Mouse (Mus musculus): ENCODE measurements around the gene Abi3. TPM values are rescaled to one million over a fixed set of nuclear protein-coding genes. Genes with fewer than 3 reads are reported as not detected.
A peak's percentile ranks its signal among the peaks of the same experiment; 100 is the strongest.

Gene Abi3
- polyA plus RNA-seq, 1 experiment from 2014 or later = 14.1 TPM

GRCm38 (mm10) chr11:95827464-95828085 lies 14.7 kb downstream of the Abi3 start:
- Histone ChIP-seq H3K27ac (ENCODE audit: low read length) (no peak overlapping the region), H3K4me3 (ENCODE audit: low read length) (no peak overlapping the region), H3K36me3 (ENCODE audit: insufficient read depth, low read length) (no peaks in the 10 kb centered on the region), H3K27me3 (ENCODE audit: insufficient read depth, low read length) (peaks cover 73% of the 10 kb centered on the region), H3K9me3 (ENCODE audit: low read length) (no peaks in the 10 kb centered on the region), H3K4me2 (replicated peaks; ENCODE audit: low read depth, low read length) (no peak overlapping the region), H3K4me1 (ENCODE audit: insufficient read depth, low read length) (peaks cover 29% of the 10 kb centered on the region), H3K9ac (replicated peaks; ENCODE audit: low read length) (no peak overlapping the region)
- ATAC-seq (ENCODE audit: low FRiP score, low TSS enrichment) = no peak
- 20% methylated on average over 3 of the region's 3 CpGs for WGBS

DNA sequence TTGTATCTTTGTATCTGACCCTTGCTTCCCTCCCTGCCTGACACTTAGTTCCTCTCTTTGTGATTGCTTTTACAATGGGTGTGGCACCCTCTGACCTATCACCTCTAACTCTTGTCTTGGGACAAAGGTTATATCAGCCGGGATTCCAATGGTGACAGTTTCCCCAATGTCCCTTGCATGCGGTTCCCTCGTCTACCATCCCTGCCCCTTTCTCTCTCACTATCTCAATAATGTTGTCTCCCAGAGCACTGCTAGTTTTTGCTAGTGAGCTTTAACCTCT lies 15.2 kb downstream of the Abi3 start:
- Histone ChIP-seq H3K4me2 (replicated peaks; ENCODE audit: low read depth, low read length) (no peak overlapping the region), H3K27ac (ENCODE audit: low read length) (no peak overlapping the region), H3K9ac (replicated peaks; ENCODE audit: low read length) (no peak overlapping the region), H3K4me1 (ENCODE audit: insufficient read depth, low read length) (peaks cover 29% of the 10 kb centered on the region), H3K27me3 (ENCODE audit: insufficient read depth, low read length) (peaks cover 68% of the 10 kb centered on the region), H3K36me3 (ENCODE audit: insufficient read depth, low read length) (no peaks in the 10 kb centered on the region), H3K9me3 (ENCODE audit: low read length) (no peaks in the 10 kb centered on the region), H3K4me3 (ENCODE audit: low read length) (no peak overlapping the region)
- no peak for ATAC-seq (ENCODE audit: low FRiP score, low TSS enrichment)
- 20% methylated on average over 3 of the region's 3 CpGs for WGBS

DNA sequence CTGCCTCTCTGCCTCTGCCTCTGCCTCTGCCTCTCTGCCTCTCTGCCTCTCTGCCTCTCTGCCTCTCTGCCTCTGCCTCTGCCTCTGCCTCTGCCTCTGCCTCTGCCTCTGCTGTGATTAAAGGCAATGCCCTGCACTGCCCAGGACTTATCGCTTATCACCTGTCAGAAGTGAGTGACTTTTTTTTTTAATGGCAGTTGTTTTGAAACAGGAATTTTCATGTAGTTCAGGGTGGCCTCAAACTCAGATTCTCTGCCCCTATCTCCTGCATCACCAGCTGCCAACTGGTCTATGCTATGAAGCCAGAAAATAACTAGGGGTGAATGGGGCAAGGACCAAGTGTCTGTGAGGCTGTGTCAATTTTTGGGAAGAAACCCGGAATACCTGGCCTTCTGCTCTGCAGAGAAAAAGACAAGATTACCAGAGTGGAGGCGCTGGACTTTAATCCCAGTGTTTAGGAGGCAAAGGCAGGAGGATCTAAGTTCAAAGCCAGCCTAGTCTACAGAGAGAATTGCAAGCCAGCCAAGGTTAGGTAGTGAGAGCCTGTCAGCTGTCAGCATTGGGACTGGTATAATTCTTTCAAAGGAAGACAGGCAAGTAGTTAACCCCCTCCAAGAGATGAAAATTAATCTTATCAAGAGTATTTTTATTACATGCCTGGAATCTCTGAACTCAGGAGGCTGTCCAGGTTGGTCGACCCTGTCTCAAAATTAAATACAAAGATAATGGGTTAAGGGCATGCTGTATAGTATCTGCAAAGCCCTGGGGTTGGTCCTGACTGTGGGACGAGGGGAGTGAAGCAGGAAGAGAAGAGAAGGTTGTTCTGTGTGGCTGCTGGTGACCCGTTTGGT lies 15.7 kb downstream of the Abi3 start:
- H3K27ac ChIP-seq (ENCODE audit: low read length) = no peak overlapping the region
- H3K9me3 ChIP-seq (ENCODE audit: low read length) = no peaks in the 10 kb centered on the region
- H3K4me2 ChIP-seq (replicated peaks; ENCODE audit: low read depth, low read length) = no peak overlapping the region
- ATAC-seq (ENCODE audit: low FRiP score, low TSS enrichment) = no peak
- peaks cover 28% of the 10 kb centered on the region for H3K4me1 ChIP-seq (ENCODE audit: insufficient read depth, low read length)
- peaks cover 63% of the 10 kb centered on the region for H3K27me3 ChIP-seq (ENCODE audit: insufficient read depth, low read length)
- H3K36me3 ChIP-seq (ENCODE audit: insufficient read depth, low read length) = no peaks in the 10 kb centered on the region
- 48% methylated on average over 6 of the region's 6 CpGs for WGBS
- H3K4me3 ChIP-seq (ENCODE audit: low read length) = no peak overlapping the region
- H3K9ac ChIP-seq (replicated peaks; ENCODE audit: low read length) = no peak overlapping the region

DNA sequence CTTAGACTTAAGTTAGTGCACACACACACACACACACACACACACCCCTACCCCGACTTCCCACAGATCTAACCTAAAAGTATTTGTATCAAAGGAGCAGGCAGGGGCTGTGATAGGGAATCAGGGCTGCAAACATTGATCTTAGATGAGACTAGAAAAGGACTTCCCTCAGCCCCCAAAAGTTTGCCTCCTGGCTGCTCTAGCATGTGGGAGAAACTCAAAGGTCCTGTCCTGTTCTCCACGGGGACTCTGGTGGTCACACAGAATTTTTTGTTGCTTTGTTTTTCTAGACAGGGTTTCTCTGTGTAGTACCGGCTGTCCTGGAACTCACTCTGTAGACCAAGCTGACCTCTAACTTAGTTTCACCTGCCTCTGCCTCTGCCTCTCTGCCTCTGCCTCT lies 16.7 kb downstream of the Abi3 start:
- no peak overlapping the region for H3K4me3 ChIP-seq (ENCODE audit: low read length)
- no peak overlapping the region for H3K4me2 ChIP-seq (replicated peaks; ENCODE audit: low read depth, low read length)
- no peak overlapping the region for H3K9ac ChIP-seq (replicated peaks; ENCODE audit: low read length)
- H3K4me1 ChIP-seq (ENCODE audit: insufficient read depth, low read length) = peaks cover 19% of the 10 kb centered on the region
- H3K9me3 ChIP-seq (ENCODE audit: low read length) = no peaks in the 10 kb centered on the region
- 39% methylated on average over 3 of the region's 3 CpGs for WGBS
- no peaks in the 10 kb centered on the region for H3K36me3 ChIP-seq (ENCODE audit: insufficient read depth, low read length)
- no peak for ATAC-seq (ENCODE audit: low FRiP score, low TSS enrichment)
- no peak overlapping the region for H3K27ac ChIP-seq (ENCODE audit: low read length)
- H3K27me3 ChIP-seq (ENCODE audit: insufficient read depth, low read length) = peaks cover 54% of the 10 kb centered on the region

GRCm38 (mm10) chr11:95824877-95825243 lies 17.4 kb downstream of the Abi3 start:
- Histone ChIP-seq H3K36me3 (ENCODE audit: insufficient read depth, low read length) (no peaks in the 10 kb centered on the region), H3K9ac (replicated peaks; ENCODE audit: low read length) (peak overlapping the region; percentile 77), H3K4me1 (ENCODE audit: insufficient read depth, low read length) (peaks cover 14% of the 10 kb centered on the region), H3K27ac (ENCODE audit: low read length) (no peak overlapping the region), H3K27me3 (ENCODE audit: insufficient read depth, low read length) (peaks cover 47% of the 10 kb centered on the region), H3K9me3 (ENCODE audit: low read length) (no peaks in the 10 kb centered on the region), H3K4me2 (replicated peaks; ENCODE audit: low read depth, low read length) (peak overlapping the region; percentile 98), H3K4me3 (ENCODE audit: low read length) (peak overlapping the region; percentile 68)
- peak; percentile 21; the same call in 1 of the 2 replicates for ATAC-seq (ENCODE audit: low FRiP score, low TSS enrichment)
- WGBS = 5% methylated on average over 11 of the region's 11 CpGs

- no peaks in the 10 kb centered on the region for H3K36me3 ChIP-seq (ENCODE audit: insufficient read depth, low read length)
- peak within 1 kb of the TSS; percentile 98 for H3K4me2 ChIP-seq (replicated peaks; ENCODE audit: low read depth, low read length)
- no peaks in the 10 kb centered on the region for H3K9me3 ChIP-seq (ENCODE audit: low read length)
- ATAC-seq (ENCODE audit: low FRiP score, low TSS enrichment) = peak; percentile 96
- WGBS = under 1% methylated on average over 77 of the region's 78 CpGs
- peak within 1 kb of the TSS; percentile 68 for H3K4me3 ChIP-seq (ENCODE audit: low read length)
- H3K27me3 ChIP-seq (ENCODE audit: insufficient read depth, low read length) = peaks cover 41% of the 10 kb centered on the region
- peaks cover 14% of the 10 kb centered on the region for H3K4me1 ChIP-seq (ENCODE audit: insufficient read depth, low read length)
- H3K9ac ChIP-seq (replicated peaks; ENCODE audit: low read length) = peak within 1 kb of the TSS; percentile 77
- H3K27ac ChIP-seq (ENCODE audit: low read length) = no peak within 1 kb of the TSS
Measured at GRCm38 (mm10) chr11:95824071-95824876, 18.0 kb downstream of the Abi3 start, which contains the start of gene Phospho1. Phospho1 (plus strand) TSS chr11:95824499.

DNA sequence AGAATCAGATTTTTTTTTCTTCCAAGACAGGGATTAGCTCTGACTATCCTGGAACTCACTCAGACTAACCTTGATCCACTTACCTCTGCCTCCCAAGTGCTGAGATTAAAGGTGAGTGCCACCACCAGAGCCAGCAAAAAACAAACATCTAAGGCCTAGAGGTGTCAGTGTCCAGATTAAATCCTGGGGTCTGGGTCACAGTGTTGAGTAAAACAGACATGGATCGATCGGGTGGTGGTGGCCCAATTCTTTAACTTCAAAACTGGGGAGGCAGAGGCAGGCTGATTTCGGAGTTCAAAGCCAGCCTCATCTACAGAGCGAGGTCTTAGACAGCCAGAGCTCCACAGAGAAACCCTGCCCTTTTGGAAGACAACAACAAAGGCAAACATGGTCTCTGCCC lies 19.8 kb downstream of the Abi3 start:
- Histone ChIP-seq H3K27me3 (ENCODE audit: insufficient read depth, low read length) (peaks cover 26% of the 10 kb centered on the region), H3K4me1 (ENCODE audit: insufficient read depth, low read length) (peaks cover 14% of the 10 kb centered on the region), H3K4me3 (ENCODE audit: low read length) (no peak overlapping the region), H3K4me2 (replicated peaks; ENCODE audit: low read depth, low read length) (no peak overlapping the region), H3K9ac (replicated peaks; ENCODE audit: low read length) (no peak overlapping the region), H3K9me3 (ENCODE audit: low read length) (no peaks in the 10 kb centered on the region), H3K27ac (ENCODE audit: low read length) (no peak overlapping the region), H3K36me3 (ENCODE audit: insufficient read depth, low read length) (no peaks in the 10 kb centered on the region)
- 94% methylated on average over 4 of the region's 4 CpGs for WGBS
- ATAC-seq (ENCODE audit: low FRiP score, low TSS enrichment) = no peak

DNA sequence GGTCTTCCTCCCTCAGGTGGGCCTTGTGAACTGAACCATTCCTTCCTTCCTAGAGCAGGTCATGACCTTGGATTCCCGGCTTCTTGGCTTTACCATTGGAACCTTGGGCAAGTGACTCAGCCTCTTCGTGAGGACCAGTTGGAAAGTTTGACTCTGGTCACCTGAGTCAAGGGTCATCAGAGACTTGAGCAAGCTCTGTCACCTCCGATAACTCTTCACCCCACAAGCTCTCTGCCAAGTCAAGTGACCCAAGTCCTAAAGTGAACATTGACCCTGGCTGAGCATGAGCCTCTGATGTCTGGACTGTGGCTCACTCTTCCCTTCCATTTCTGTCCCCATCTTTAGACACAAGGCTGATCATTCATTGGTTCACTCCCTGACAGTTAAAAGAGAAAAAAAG lies 20.8 kb downstream of the Abi3 start:
- no peak overlapping the region for H3K4me2 ChIP-seq (replicated peaks; ENCODE audit: low read depth, low read length)
- H3K27me3 ChIP-seq (ENCODE audit: insufficient read depth, low read length) = peaks cover 19% of the 10 kb centered on the region
- no peak for ATAC-seq (ENCODE audit: low FRiP score, low TSS enrichment)
- H3K9me3 ChIP-seq (ENCODE audit: low read length) = no peaks in the 10 kb centered on the region
- no peak overlapping the region for H3K9ac ChIP-seq (replicated peaks; ENCODE audit: low read length)
- H3K36me3 ChIP-seq (ENCODE audit: insufficient read depth, low read length) = no peaks in the 10 kb centered on the region
- peaks cover 14% of the 10 kb centered on the region for H3K4me1 ChIP-seq (ENCODE audit: insufficient read depth, low read length)
- 72% methylated on average over 3 of the region's 3 CpGs for whole genome bisulfite sequencing
- H3K27ac ChIP-seq (ENCODE audit: low read length) = no peak overlapping the region
- no peak overlapping the region for H3K4me3 ChIP-seq (ENCODE audit: low read length)

DNA sequence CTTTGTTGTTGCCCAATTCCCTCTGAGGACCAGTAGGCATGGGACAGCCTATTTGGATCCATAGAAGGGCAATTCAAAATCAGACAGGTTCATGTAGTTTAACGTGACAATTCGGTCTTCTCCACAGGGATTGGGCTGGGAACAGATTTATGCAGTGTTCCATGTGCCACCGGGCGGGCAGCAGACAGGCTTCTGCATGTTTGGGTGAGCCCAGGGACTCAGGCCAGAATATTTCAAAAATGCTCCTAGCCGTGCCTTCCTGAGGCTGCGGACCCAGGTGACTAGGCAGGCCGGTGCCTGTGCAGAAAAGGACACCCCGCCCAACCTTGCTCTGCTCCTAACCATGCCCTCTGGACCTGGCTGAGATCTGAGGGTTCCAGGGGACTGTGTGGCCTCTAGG lies 23.1 kb downstream of the Abi3 start:
- H3K9me3 ChIP-seq (ENCODE audit: low read length) = no peaks in the 10 kb centered on the region; the same call in 1 of the 2 replicates
- H3K4me2 ChIP-seq (replicated peaks; ENCODE audit: low read depth, low read length) = no peak overlapping the region
- no peak overlapping the region for H3K9ac ChIP-seq (replicated peaks; ENCODE audit: low read length)
- H3K27me3 ChIP-seq (ENCODE audit: insufficient read depth, low read length) = peaks cover 4% of the 10 kb centered on the region; the same call in 1 of the 2 replicates
- H3K4me3 ChIP-seq (ENCODE audit: low read length) = no peak overlapping the region
- peaks cover 6% of the 10 kb centered on the region; the same call in 1 of the 2 replicates for H3K4me1 ChIP-seq (ENCODE audit: insufficient read depth, low read length)
- no peak for ATAC-seq (ENCODE audit: low FRiP score, low TSS enrichment)
- H3K36me3 ChIP-seq (ENCODE audit: insufficient read depth, low read length) = no peaks in the 10 kb centered on the region
- 86% methylated on average over 8 of the region's 8 CpGs for WGBS
- H3K27ac ChIP-seq (ENCODE audit: low read length) = no peak overlapping the region
